Mouse (Mus musculus): ENCODE data around the gene Gm13694.

- TF ChIP-seq CTCF (IDR thresholded peaks at IDR 0.05; ENCODE audit: low read depth, low read length): no peak
- no peak for TF ChIP-seq POLR2A (IDR thresholded peaks at IDR 0.05; ENCODE audit: extremely low read depth, insufficient read depth, low read length)
Observed at GRCm38 (mm10) chr2:83941378-83941777, 37.4 kb upstream of the Gm13694 start.

Data from liver, adult 2 months (tissue).